Mouse (Mus musculus) left cerebral cortex, adult 9 months (tissue): ENCODE results near the gene Gsc.

Experiments
- DNase-seq, 2 experiments: peaks; one replicate each; pipeline ENCODE4 v3.0.0; 2022; ENCODE audit warnings: low spot score in 2 of 2

Gsc gene

GRCm38 (mm10) chr12:104472601-104473424 lies at the start of gene Gsc:
Gene Gsc, minus strand, starts transcription at chr12:104473330.
- DNase-seq = no peak

- DNase-seq = no peak
Observed at GRCm38 (mm10) chr12:104519721-104520120, 46.6 kb upstream of the Gsc start.

- no peak for DNase-seq
Observed at GRCm38 (mm10) chr12:104507911-104508310, 34.8 kb upstream of the Gsc start.

- DNase-seq = no peak
Observed at GRCm38 (mm10) chr12:104492009-104492408, 18.9 kb upstream of the Gsc start.

GRCm38 (mm10) chr12:104486205-104486604 lies 13.1 kb upstream of the Gsc start:
- DNase-seq = no peak

- no peak for DNase-seq
Observed at GRCm38 (mm10) chr12:104485161-104485560, 12.0 kb upstream of the Gsc start.

GRCm38 (mm10) chr12:104481007-104481406 lies 7.9 kb upstream of the Gsc start:
- DNase-seq = no peak

GRCm38 (mm10) chr12:104478193-104478592 lies 5.1 kb upstream of the Gsc start:
- DNase-seq = no peak

GRCm38 (mm10) chr12:104477501-104477900 lies 4.4 kb upstream of the Gsc start:
- DNase-seq = no peak

GRCm38 (mm10) chr12:104477066-104477465 lies 3.9 kb upstream of the Gsc start:
- no peak for DNase-seq

- DNase-seq = no peak
Observed at GRCm38 (mm10) chr12:104475946-104476345, 2.8 kb upstream of the Gsc start.

GRCm38 (mm10) chr12:104474881-104475740 lies 2.0 kb upstream of the Gsc start:
- DNase-seq = no peak

- no peak for DNase-seq
Observed at GRCm38 (mm10) chr12:104474191-104474871, 1.2 kb upstream of the Gsc start.

GRCm38 (mm10) chr12:104473492-104473891 lies 362 bp upstream of the Gsc start:
- DNase-seq = no peak

- no peak for DNase-seq
Observed at GRCm38 (mm10) chr12:104472218-104472525, 958 bp downstream of the Gsc start.

- DNase-seq = no peak
Observed at GRCm38 (mm10) chr12:104471351-104472217, 1.5 kb downstream of the Gsc start.

- no peak for DNase-seq
Observed at GRCm38 (mm10) chr12:104470646-104471045, 2.5 kb downstream of the Gsc start.

GRCm38 (mm10) chr12:104468783-104469182 lies 4.3 kb downstream of the Gsc start:
- no peak for DNase-seq

- no peak for DNase-seq
Observed at GRCm38 (mm10) chr12:104467372-104467771, 5.8 kb downstream of the Gsc start.

- DNase-seq = no peak
Observed at GRCm38 (mm10) chr12:104466930-104467329, 6.2 kb downstream of the Gsc start.

GRCm38 (mm10) chr12:104461372-104461771 lies 11.8 kb downstream of the Gsc start:
- no peak for DNase-seq
